Mouse (Mus musculus) frontal cortex, adult (tissue): ENCODE measurements around the gene Cd63.

Source experiments
- ATAC-seq: cut with Nextera tagmentation; 2 replicates; pipeline ENCODE4 v1.9.2; 2017; ENCODE audit warnings: mild to moderate bottlenecking, moderate library complexity, mixed read lengths; ENCODE audit not compliant: low TSS enrichment

The Cd63 gene

DNA sequence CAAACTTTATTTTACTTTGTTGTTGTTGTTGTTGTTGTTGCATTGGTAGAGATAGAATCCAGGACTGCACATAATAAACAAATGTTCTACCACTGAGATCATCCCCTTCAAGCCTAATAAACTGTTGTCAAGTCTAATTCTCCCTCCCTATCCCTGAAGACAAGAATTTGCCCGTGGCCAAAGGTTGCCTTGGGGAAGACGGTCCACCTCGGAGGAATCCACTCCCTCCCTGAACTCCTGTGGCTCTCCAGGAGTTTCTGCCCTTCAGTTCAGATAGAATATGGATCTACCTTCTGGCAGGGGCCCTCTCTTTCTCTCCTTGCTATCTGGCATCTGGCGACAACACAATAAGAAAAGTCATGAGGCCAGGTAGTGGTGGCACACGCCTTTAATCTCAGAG, 4.0 kb downstream of the Cd63 start:
- no peak for ATAC-seq

DNA sequence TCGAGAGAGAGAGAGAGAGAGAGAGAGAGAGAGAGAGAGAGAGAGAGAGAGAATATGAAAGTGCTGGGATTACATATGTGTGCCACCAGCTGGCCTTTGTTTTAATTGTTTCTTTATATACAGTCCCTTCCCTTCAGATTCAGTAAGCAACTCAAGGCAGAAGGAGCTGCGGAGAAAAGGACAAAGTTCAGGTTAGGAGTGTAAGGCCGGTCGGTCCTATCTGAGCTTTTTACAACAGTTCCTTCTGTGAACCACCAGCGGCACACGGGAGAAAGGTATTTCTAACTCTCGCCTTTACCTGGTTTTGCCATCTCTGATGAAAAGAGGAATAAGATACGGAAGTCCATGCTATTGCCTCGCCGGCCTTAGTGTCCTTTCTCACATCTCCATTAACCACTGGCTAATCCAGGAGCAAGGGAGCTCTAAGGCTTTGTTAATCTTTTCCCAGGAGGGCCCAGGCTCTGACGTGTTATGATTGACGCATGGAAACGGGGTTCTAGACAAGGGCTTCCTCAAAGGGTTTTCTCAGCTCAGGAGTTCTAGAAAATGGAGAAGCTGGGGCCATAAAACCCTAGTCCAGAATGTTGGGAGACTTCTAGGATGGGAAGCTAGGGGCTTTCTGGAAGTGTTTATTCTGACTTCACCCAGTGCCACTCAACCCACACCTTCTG, 8.1 kb downstream of the Cd63 start:
- no peak for ATAC-seq

DNA sequence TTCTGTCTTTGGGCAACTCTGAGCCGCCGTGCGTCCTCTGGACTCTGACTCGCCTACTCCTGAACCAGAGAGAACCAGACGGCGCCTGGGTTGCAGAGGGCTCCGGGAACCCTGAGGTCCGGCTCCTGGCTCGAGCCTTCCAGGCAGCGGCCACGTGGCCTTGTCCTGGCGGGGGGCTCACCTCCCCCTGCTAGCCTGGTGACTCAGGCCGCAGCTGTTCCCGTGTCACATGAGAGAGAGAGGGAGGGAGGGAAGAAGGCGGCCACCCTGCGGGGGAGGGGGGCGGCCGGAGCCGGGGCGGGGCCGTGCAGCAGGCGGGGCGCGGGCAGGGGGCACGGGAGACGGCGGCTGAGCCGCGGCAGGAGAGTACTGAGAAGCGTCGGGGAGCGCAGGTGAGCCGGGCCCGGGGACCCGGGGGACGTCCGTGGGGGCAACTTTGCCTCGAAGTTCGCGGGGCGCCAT, 8.8 kb downstream of the Cd63 start:
- ATAC-seq = peak; percentile 20

DNA sequence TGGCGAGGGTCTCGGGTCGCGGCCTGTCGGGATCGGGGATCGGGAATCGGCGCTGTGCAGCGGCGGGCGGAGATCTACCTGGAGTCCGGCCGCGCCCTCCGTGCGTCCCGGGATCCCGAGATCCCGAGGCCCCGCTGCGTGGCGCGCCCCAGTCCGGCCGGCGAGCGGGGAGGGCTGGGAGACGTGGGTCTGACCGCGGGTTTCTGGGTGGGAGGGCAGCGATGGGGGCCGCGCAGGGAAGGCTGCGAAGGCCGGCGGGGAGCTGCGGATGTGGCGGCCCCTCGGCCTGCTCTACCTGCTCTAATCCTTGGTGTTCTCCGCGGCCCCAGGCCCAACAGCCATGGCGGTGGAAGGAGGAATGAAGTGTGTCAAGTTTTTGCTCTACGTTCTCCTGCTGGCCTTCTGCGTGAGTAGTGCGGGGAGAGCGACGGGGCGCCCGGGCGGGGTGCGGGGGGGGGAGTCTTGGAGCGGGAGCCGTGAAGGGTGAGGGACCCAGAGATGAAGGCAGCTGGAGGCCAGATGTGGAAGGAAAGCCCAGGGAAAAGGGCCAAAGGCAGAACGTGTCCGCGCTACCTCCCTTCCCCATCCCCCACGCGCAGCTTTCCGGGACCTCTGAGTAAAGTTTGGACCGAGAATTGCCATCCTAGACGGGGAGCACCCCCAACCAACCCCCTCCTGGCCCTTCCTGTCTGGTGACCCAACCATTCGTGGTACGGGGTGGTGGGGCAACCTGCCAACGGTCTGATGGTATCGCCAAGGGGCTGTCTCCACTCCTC, 9.5 kb downstream of the Cd63 start:
- ATAC-seq = peak; percentile 16; the same call in 1 of the 2 replicates

DNA sequence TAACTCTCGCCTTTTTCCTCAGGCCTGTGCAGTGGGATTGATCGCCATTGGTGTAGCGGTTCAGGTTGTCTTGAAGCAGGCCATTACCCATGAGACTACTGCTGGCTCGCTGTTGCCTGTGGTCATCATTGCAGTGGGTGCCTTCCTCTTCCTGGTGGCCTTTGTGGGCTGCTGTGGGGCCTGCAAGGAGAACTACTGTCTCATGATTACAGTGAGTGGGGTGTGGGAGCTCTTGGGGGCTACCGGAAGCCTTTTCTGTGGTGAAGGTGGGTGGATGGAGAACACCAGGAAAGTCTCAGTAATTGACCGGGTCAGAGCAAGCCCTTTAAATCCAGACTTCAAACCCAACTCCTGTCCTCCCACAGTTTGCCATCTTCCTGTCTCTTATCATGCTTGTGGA, 10.6 kb downstream of the Cd63 start:
- no peak for ATAC-seq

DNA sequence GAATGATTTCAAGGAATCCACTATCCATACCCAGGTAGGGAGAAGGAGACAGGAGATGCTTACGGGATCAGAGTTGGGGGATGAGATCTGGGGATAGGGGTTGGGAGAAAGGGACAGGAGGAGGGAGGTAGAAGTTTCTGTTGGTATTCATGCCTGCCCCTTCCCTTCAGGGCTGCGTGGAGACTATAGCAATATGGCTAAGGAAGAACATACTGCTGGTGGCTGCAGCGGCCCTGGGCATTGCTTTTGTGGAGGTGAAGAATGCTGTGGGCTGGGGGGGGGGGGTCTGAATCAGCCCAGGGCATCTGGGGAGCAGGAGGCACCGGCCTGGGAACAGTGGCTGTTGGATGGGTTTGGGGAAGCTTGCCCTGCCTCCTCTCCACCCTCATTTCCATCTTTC, 11.5 kb downstream of the Cd63 start:
- ATAC-seq = no peak

DNA sequence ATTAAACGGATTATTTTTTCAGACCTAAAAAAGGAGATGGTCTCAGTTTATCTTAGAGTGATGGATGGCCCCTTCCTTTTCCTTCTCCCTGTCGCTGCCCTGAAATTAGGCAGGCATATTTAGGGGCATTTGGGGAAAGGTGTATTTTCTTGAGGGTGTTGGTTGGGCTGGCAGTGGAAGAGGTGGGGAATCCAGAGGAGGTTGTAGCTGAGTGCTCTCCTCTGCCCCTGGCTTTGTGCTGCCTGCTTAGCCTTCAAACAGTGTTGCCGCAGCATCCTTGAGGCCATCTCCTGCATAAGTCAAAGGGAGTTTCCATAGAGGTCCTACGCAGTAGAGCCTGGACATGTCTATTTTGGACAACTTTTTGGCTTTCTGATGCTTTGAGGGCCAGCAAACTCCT, 12.0 kb downstream of the Cd63 start:
- no peak for ATAC-seq

DNA sequence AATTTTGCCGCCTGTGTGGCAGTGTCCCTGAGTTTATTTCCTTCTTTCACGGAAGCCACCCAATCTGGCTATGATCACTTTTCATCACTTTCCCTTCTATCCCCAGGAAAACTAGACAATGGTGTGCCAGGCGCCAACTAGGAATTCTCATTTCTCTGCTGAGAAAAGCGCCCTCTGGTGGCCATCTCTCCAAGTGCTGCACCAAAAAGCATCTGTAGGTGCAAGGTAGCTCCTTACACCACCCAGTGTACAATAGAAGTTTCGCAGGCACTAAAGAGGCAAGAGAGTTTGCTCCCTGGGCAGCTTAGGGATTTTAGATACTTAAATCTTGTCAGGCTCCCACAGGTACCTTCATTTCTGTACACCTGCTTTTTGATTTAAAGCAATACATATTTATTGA, 12.4 kb downstream of the Cd63 start:
- ATAC-seq = peak; percentile 80

DNA sequence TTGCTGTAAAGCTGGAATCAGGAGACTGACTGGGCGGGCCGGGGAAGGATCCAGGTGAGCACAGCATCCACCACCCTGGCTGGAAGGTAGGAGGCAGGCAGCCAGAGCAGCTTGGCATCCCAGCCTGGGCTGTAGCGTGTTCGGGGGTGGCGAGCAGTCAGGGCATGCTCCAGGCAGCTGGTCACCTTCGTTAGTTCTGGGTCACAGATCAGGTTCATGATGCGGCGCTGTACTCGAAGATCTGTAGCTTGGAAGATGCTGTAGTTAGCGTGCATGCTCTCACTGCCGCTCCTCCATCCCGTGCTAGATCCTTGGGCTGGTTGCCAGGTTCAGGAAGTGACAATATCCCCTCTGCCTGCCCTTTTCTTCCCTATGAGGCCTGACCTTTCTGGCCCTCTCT, 12.9 kb downstream of the Cd63 start:
- no peak for ATAC-seq

DNA sequence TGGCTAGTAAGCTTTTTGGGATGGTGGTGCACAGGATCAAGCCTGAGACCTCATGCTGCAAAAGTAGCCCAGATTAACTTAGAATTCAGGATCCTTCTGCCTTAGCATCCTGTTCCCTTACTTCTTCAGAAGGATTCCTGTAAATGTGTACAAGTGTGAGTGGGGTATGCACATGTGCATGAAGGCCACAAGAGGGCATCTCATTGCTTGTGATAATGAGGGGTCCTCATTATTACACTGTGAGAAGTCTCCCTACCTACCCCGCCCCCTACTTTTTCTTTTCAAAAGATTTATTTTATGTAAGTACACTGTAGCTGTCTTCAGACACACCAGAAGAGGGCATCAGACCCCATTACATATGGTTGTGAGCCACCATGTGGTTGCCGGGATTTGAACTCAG, 14.8 kb downstream of the Cd63 start:
- no peak for ATAC-seq

DNA sequence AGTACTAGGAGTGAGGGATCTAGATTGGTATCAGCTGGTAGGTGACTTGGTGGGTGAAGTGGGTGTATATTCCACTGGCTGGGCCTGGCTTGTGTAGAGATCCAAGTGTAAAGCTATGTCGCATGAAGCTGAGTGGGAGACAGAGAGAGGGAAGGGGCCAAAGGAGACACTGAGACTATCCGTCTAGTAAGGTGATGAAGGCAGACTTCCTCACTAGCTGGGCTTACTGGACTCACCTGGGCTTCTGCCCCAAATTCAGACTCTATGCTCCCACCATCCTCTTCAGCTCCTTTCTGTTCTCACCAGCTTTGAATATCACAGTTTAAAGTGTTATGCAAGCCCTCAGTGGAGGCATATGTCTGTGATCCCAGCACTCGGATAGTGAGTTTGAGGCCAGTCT, 15.9 kb downstream of the Cd63 start:
- no peak for ATAC-seq

DNA sequence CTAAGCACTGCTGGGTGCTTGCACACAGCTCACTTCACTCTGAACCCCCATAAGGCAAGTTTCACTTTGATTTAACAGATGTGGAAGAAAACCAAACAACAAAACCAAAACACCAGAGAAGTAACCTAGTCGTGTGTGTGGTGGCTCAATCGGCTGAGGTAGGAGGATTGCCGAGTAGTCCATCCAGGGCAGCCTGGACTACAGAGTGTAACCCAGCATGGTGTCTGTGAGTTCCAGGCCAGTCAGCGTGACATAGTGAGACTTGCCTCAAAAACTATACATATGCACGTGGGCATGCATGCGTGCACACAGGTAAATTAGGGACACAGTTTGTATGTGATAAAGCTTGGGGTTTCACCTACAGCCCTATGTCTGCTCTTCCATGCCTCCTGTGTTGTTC, 16.6 kb downstream of the Cd63 start:
- ATAC-seq = no peak

DNA sequence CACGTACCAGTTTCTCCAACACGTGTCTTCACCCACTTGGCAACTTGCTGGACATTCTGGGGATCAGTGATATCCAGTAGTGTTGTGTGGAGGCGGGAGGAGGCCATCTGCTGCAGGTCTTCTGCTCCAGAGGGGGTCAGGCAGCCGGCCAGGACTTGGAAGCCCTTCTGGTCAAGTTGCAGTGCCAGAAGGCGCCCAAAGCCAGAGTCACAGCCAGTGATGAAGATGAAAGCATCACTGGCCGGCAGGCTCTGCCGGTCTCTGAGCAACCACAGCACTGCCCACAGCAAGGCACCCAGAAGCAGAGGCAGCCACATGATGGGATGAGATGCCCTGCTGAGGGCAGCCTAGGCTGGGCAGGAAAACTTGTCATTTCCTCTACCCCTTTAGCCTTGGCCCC, 17.5 kb downstream of the Cd63 start:
- no peak for ATAC-seq

DNA sequence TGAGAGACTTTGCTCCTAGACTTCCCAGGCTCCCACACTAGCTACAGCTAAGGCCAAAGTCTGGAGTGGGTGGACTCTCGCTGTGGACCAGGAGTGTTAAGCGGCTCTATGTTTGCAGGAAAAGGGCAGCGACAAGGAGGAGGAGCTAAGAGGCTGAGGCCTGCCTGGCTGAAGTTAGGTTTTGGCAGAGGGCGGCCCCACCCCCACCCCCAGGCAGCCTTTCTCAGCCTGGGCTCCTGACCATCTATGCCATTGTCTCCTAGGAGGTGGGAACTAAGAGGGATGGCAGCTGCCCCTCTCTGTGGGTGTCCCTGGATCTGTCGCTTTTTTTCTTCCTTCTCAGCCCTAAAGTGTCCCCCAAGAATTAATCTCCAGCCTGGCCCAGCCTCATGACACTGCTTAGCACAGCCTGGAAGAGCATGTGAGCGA, 18.4 kb downstream of the Cd63 start:
- peak; percentile 14 for ATAC-seq

DNA sequence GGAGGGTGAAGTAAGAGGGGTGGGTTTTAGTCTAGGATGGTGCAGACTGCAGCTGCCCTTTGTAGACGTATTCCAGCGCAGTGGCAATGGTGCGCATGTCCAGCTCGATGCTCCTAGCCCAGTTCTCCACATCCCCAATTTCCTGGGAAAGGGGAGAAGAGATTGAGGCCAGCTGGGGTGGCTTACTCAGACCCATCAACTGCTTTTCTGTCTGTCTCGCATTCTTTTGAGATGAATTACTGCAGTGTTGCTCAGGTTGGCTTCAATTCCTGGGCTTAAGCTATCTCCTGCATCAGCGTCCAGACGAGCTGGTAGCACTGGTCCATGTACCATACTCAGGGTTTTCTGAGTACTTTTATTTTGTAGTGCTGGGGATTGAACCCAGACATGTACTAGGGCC, 19.2 kb downstream of the Cd63 start:
- ATAC-seq = no peak

DNA sequence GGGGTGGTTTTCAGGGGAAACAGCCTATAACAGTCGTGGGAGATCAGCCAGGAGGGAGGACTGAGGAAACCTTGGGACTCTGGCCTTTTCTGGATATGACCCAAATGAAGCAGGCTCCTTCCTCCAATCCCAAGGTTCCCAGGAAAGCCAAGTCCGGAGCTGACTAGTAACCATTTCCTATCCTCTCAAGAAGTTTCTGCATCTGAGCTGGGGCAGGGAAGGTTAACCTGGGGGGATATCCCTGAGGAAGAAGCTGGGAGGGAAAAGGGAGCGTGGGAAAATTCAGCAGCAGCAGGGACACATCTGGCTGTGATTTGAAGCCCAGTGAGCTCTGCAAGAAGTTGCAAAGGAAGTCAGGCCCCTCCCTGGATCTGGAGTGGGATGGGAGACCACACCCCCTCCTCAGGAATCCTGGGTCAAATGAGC, 20.0 kb downstream of the Cd63 start:
- no peak for ATAC-seq

DNA sequence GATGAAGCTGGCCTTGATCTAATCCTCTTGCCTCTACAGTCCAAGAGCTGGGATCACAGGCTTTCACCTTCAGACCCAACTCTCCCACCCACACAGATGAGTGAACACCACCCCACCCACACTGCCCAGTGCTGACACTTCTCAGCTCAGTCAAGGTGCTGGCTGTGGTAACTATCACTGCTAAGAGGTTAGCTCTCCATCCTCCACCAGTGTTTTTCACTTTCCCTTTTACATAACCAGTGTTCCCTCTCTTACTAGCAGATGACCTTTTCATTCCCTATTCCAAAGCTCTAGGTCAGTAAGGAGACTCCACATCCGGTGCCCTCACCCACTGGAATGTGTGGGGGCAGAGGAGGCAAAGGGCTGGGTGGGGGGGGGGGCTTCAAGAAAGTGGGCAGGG, 20.5 kb downstream of the Cd63 start:
- no peak for ATAC-seq

DNA sequence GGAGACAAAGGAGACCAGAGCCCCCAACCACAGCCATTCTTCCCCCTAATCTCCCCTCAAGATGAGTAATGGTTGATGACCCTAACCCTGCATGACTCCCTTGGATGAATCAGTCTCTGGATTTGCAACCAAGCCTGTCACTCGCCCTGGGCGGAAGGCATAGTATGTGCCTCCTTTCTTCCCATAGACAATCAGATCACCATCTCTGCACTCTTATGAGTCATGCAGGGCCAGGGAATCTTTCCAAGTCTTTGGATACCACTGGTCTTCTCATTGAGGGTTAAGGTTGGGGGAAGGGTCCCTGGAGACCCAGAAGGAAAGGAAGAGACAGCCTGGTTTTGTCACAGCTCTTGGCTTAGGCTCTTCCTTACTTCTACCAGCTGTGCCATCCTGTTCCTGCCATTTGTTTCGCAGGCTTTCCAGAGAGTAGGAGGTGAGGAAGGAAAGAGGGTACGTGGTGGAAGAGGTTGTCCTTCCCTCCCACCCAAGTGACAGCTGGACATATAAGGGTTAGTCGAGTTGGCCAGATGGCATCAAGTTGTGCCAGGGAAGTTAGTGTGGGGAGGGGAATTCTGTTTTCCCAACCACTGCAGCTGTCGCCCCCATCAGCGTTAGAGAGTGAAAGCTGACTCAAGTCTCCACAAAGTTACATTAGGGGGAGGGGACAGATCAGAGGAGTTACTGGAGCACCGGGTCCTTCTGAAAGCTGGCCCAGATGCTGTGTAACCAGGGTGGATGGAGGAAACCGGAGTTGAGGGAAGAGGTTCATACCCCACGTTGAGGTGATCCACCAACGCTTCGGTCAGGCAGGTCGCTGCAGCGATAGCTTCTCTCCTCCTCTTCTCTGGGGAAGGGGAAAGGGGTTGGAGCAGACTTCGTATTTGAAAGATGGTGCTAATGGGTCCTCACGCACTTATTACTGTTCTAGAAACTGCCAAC, 21.4 kb downstream of the Cd63 start:
- ATAC-seq = no peak

DNA sequence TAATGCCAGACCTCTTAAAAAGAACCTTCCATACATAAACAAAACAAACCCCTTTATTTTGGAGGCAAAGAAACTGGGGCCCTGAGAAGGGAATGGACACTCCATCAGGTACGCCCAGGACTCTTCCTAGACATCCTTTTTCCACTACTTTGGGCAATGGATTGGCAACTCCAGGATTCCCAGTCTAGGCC, 21.9 kb downstream of the Cd63 start, which contains the start of gene Rdh5:
Gene Rdh5, minus strand, starts transcription at position 67 of the 191 bp plus-strand sequence.
- no peak for ATAC-seq

DNA sequence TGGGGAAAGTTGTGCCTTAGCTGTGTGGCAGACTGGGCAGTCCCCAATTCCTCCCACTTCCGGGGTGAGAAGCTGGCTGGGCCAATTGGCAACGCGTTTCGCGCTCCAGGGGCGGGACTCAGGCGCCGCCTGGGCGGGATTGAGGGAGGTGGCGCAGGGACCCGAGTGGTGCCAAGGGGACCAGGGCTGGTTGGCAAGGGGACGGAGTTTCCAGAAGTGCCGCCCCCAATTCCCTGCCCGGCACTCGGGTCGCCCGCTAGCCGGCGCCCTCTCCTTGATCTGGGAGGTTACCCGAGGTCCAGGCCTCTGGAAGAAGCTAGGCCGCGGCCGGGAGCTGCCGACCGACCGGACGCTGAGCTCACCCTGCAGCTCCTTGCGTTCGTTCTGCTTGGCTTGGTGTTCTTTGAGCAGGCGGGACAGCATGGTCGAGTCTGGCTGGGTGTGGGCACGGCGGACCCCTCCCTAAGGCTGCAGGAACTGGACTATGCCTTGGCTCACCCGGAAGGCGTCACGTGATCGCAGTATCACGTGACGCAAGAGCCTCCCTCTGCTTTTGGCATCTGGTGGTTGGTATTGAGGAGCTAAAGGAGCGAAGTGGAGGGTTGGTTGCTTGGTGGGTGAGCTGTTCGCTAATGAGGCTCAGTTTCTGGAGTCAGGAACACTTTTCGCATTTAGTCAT, 22.4 kb downstream of the Cd63 start:
- peak; percentile 91 for ATAC-seq

DNA sequence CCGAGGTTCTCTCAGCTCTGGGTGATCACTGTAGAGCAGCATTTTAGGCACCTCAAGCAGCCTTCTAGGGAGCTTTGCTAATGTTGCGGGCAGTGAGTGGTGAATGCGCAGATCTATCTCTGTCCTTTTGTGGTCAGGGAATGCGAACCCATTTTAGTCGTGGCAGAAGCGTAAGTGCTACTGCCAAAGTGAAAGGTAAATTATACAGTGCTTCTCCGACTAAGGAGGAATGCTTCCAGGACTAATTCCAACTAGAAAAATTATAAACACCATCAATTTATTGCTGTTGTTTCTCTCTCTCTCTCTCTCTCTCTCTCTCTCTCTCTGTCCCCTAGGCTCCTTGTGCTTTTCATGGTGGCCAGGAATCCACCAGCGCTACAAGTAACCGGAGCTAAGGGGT, 23.1 kb downstream of the Cd63 start, which contains the start of gene Bloc1s1:
Gene Bloc1s1, minus strand, starts transcription at position 101 of the 400 bp plus-strand sequence.
- ATAC-seq = peak; percentile 10; the same call in 1 of the 2 replicates

DNA sequence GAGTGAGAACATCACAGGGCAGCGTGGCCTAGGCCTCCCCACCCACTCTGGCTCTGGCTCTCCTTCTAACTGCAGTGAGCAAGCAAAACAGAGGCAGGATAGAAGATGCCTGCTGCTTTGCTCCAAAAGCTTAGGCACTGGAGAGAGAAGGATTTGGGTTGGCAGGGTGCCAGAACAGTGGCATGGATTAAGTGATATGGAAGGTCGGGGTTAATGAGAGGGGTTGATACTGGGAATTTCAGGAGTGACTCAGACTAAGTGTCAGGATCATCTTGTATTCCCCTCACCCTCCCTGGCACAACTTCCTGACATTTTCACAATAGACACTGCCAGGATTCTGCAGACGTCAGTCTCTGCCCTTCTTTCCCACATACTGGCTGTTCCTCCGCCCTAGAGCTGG, 27.6 kb downstream of the Cd63 start:
- no peak for ATAC-seq
